ENCODE assay signal across 10 mouse cellular contexts in genomic region chr7:16103760-16104159, GRCm38 (mm10). TPM values are rescaled to one million over a fixed set of nuclear protein-coding genes. Genes with fewer than 3 reads are reported as not detected.
DNase-seq lines count a peak whose midpoint lies in the region; ATAC-seq lines count a peak whose summit lies in the region.
"Had no signal": no experiment of that assay in that cellular context is flagged by ENCODE, and none has a peak within 500 bp of the region (broad histone marks: within the 10 kb centered on the region; RNA-seq: fewer than 3 reads in every experiment).

No protein-coding gene starts in this region.

- H3K27me3 ChIP-seq in forebrain, embryonic 12.5 days = no peaks in the 10 kb centered on the region
- H3K27me3 ChIP-seq in forebrain, embryonic 11.5 days (ENCODE audit: control insufficient read depth, insufficient read depth, low read length) = no peaks in the 10 kb centered on the region
- no peaks in the 10 kb centered on the region for H3K27me3 ChIP-seq in embryonic facial prominence, embryonic 14.5 days (replicated peaks; ENCODE audit: control insufficient read depth, insufficient read depth, low read length)
- H3K27me3 ChIP-seq: limb, embryonic 12.5 days; stomach, embryonic 15.5 days had no signal

- H3K9me3 ChIP-seq in forebrain, embryonic 12.5 days = no peaks in the 10 kb centered on the region
- no peaks in the 10 kb centered on the region for H3K9me3 ChIP-seq in forebrain, embryonic 11.5 days (ENCODE audit: control insufficient read depth, low read length)
- H3K9me3 ChIP-seq in embryonic facial prominence, embryonic 14.5 days (ENCODE audit: control insufficient read depth, low read length) = no peaks in the 10 kb centered on the region
- H3K9me3 ChIP-seq: limb, embryonic 12.5 days; stomach, embryonic 15.5 days had no signal

- H3K4me3 ChIP-seq in forebrain, embryonic 12.5 days (replicated peaks) = no peak overlapping the region
- H3K4me3 ChIP-seq in forebrain, embryonic 11.5 days (ENCODE audit: low read depth, low read length) = no peak overlapping the region
- no peak overlapping the region for H3K4me3 ChIP-seq in embryonic facial prominence, embryonic 14.5 days (ENCODE audit: low read depth, low read length)
- H3K4me3 ChIP-seq: limb, embryonic 12.5 days; stomach, embryonic 15.5 days had no signal

- no peak overlapping the region for H3K4me2 ChIP-seq in forebrain, embryonic 12.5 days
- H3K4me2 ChIP-seq in forebrain, embryonic 11.5 days (ENCODE audit: low read depth, low read length, severe bottlenecking) = no peak overlapping the region
- H3K4me2 ChIP-seq in embryonic facial prominence, embryonic 14.5 days (ENCODE audit: low read depth, low read length) = no peak overlapping the region
- H3K4me2 ChIP-seq: limb, embryonic 12.5 days; stomach, embryonic 15.5 days had no signal

- H3K27ac ChIP-seq in forebrain, embryonic 12.5 days = 0 out of 2 replicates have a peak overlapping the region, but pooled peaks have one; percentile 19
- no peak overlapping the region for H3K27ac ChIP-seq in forebrain, embryonic 11.5 days (ENCODE audit: low read depth, low read length)
- no peak overlapping the region for H3K27ac ChIP-seq in embryonic facial prominence, embryonic 14.5 days (replicated peaks; ENCODE audit: low read depth, low read length)
- H3K27ac ChIP-seq: limb, embryonic 12.5 days; stomach, embryonic 15.5 days had no signal

- DNase-seq in forebrain, embryonic 11.5 days (ENCODE audit: low spot score) = no peak
- DNase-seq in 3T3-L1 (ENCODE audit: low read depth, low spot score) = peak; percentile 65
- DNase-seq in embryonic facial prominence, embryonic 14.5 days (ENCODE audit: low spot score) = peak; percentile 42
- peak; percentile 72 to 81 for DNase-seq in layer of hippocampus, postnatal 36 days
- DNase-seq in right cerebral cortex, postnatal 14 days = peak; percentile 63
- DNase-seq in kidney, adult 9 months = no peak
- DNase-seq in urinary bladder, adult 18-20 months (ENCODE audit: low spot score in 2 of 2) = no peak

- peaks cover 29% of the 10 kb centered on the region for H3K4me1 ChIP-seq in forebrain, embryonic 12.5 days
- peaks cover 9% of the 10 kb centered on the region for H3K4me1 ChIP-seq in forebrain, embryonic 11.5 days (replicated peaks; ENCODE audit: control insufficient read depth, insufficient read depth, low read length)
- peaks cover 8% of the 10 kb centered on the region for H3K4me1 ChIP-seq in embryonic facial prominence, embryonic 14.5 days (ENCODE audit: control insufficient read depth, insufficient read depth, low read length)

- H3K36me3 ChIP-seq in forebrain, embryonic 12.5 days (replicated peaks) = peaks cover 42% of the 10 kb centered on the region
- peaks cover under 1% of the 10 kb centered on the region; the same call in 1 of the 2 replicates for H3K36me3 ChIP-seq in forebrain, embryonic 11.5 days (ENCODE audit: control insufficient read depth, insufficient read depth, low read length)
- H3K36me3 ChIP-seq in embryonic facial prominence, embryonic 14.5 days (ENCODE audit: control insufficient read depth, insufficient read depth, low read length) = peaks cover 50% of the 10 kb centered on the region

- H3K9ac ChIP-seq in forebrain, embryonic 12.5 days = no peak overlapping the region
- H3K9ac ChIP-seq in forebrain, embryonic 11.5 days (ENCODE audit: low read length) = no peak overlapping the region
- no peak overlapping the region for H3K9ac ChIP-seq in embryonic facial prominence, embryonic 14.5 days (ENCODE audit: low read depth, low read length)
- H3K9ac ChIP-seq: limb, embryonic 12.5 days; stomach, embryonic 15.5 days had no signal

- 77% methylated on average over 6 of the region's 6 CpGs for WGBS in forebrain, embryonic 12.5 days
- WGBS in forebrain, embryonic 11.5 days = 81% methylated on average over 6 of the region's 6 CpGs
- 64% methylated on average over 6 of the region's 6 CpGs for WGBS in embryonic facial prominence, embryonic 14.5 days

- no peak for ATAC-seq in forebrain, embryonic 12.5 days (ENCODE audit: low FRiP score)
- ATAC-seq in forebrain, embryonic 11.5 days (replicated peaks; ENCODE audit: low FRiP score) = no peak
- ATAC-seq in embryonic facial prominence, embryonic 14.5 days (ENCODE audit: low read depth) = peak; percentile 77

RNA-seq across cellular contexts. Expression of gene Napa, which starts 5.5 kb away (rescaled TPM):
- 150 and 156 TPM in 2 replicates for polyA plus RNA-seq in forebrain, embryonic 12.5 days (2016; fragmentation: Nextera tagmentation; extraction: Ambion mirVana)
- polyA plus RNA-seq in forebrain, embryonic 11.5 days (2014; fragmentation: Nextera tagmentation; extraction: Ambion mirVana) = 156 and 167 TPM in 2 replicates
- polyA plus RNA-seq in embryonic facial prominence, embryonic 14.5 days (2014; fragmentation: Nextera tagmentation; extraction: Ambion mirVana) = 190 and 203 TPM in 2 replicates
- total RNA-seq in layer of hippocampus, postnatal 36 days (2021) = 100 to 1,000 TPM; 272 to 282 TPM

RNA-seq across cellular contexts. Expression of gene Kptn, which starts 15.9 kb away (rescaled TPM):
- polyA plus RNA-seq in forebrain, embryonic 12.5 days (2016; fragmentation: Nextera tagmentation; extraction: Ambion mirVana) = 24.6 and 29.4 TPM in 2 replicates
- 19.7 and 22.5 TPM in 2 replicates for polyA plus RNA-seq in forebrain, embryonic 11.5 days (2014; fragmentation: Nextera tagmentation; extraction: Ambion mirVana)
- 24.1 and 27.8 TPM in 2 replicates for polyA plus RNA-seq in embryonic facial prominence, embryonic 14.5 days (2014; fragmentation: Nextera tagmentation; extraction: Ambion mirVana)
- 10 to 100 TPM; 32.0 to 37.8 TPM for total RNA-seq in layer of hippocampus, postnatal 36 days (2021)

RNA-seq across cellular contexts. Expression of gene Slc8a2, which starts 25.9 kb away (rescaled TPM):
- 0.49 and 0.66 TPM in 2 replicates for polyA plus RNA-seq in forebrain, embryonic 12.5 days (2016; fragmentation: Nextera tagmentation; extraction: Ambion mirVana)
- polyA plus RNA-seq in forebrain, embryonic 11.5 days (2014; fragmentation: Nextera tagmentation; extraction: Ambion mirVana) = 0.36 and 0.88 TPM in 2 replicates
- polyA plus RNA-seq in embryonic facial prominence, embryonic 14.5 days (2014; fragmentation: Nextera tagmentation; extraction: Ambion mirVana) = 0.28 and 0.29 TPM in 2 replicates
- 100 to 1,000 TPM; 286 to 292 TPM for total RNA-seq in layer of hippocampus, postnatal 36 days (2021)

RNA-seq across cellular contexts. Expression of gene Zfp541, which starts 42.1 kb away (rescaled TPM):
- not detected in 2 replicates for polyA plus RNA-seq in forebrain, embryonic 12.5 days (2016; fragmentation: Nextera tagmentation; extraction: Ambion mirVana)
- polyA plus RNA-seq in forebrain, embryonic 11.5 days (2014; fragmentation: Nextera tagmentation; extraction: Ambion mirVana) = not detected in 2 replicates
- 0.07 and 0.24 TPM in 2 replicates for polyA plus RNA-seq in embryonic facial prominence, embryonic 14.5 days (2014; fragmentation: Nextera tagmentation; extraction: Ambion mirVana)
- under 1 TPM; 0.67 to 0.83 TPM for total RNA-seq in layer of hippocampus, postnatal 36 days (2021)
- polyA plus RNA-seq: limb, embryonic 12.5 days had no signal

RNA-seq across cellular contexts. Expression of gene Bicra, which starts 56.0 kb away (rescaled TPM):
- polyA plus RNA-seq in forebrain, embryonic 12.5 days (2016; fragmentation: Nextera tagmentation; extraction: Ambion mirVana) = 9.1 and 9.5 TPM in 2 replicates
- 10.9 and 11.6 TPM in 2 replicates for polyA plus RNA-seq in forebrain, embryonic 11.5 days (2014; fragmentation: Nextera tagmentation; extraction: Ambion mirVana)
- polyA plus RNA-seq in embryonic facial prominence, embryonic 14.5 days (2014; fragmentation: Nextera tagmentation; extraction: Ambion mirVana) = 6.7 and 7.7 TPM in 2 replicates
- total RNA-seq in layer of hippocampus, postnatal 36 days (2021) = 10 to 100 TPM; 19.5 to 21.9 TPM

Comparison
In these comparisons a context has a peak if more than half of its experiments do, and no peak if none do; other contexts are left out.
1. DNase-seq: peak in 3T3-L1 (single experiment), embryonic facial prominence, embryonic 14.5 days (single experiment), layer of hippocampus, postnatal 36 days (2 of 2) and right cerebral cortex, postnatal 14 days (single experiment); none in forebrain, embryonic 11.5 days (single experiment), kidney, adult 9 months (single experiment) and urinary bladder, adult 18-20 months (0 of 2).